Mouse (Mus musculus) heart, adult 10 weeks (tissue): Measurements from ENCODE around the gene Prl7d1. TPM values are rescaled to one million over a fixed set of nuclear protein-coding genes. Genes with fewer than 3 reads are reported as not detected.

Source experiments
- polyA plus RNA-seq: library from polyadenylated mRNA; stranded (reverse); fragments of 350-450 nt; fragmentation: Illumina TruSeq; extraction: RNeasy Lipid Tissue Mini Kit (QIAGEN cat#74804); gene quantifications from one replicate; pipeline ENCODE4 v1.2.3, GENCODE M21; 2014; ENCODE audit warnings: low read depth, low replicate concordance

Prl7d1 gene
- polyA plus RNA-seq, result not detected

GRCm38 (mm10) chr13:27716636-27717035 is at the start of gene Prl7d1:
Prl7d1 (minus strand) TSS chr13:27716736.

GRCm38 (mm10) chr13:27667936-27668335 is 48.6 kb downstream of the Prl7d1 start, which contains the start of gene Prl7a2:
Prl7a2 (minus strand) TSS chr13:27668036.

Other genes starting within 250 kb of the Prl7d1 start
- not detected for gene Prl8a8, start 203.5 kb downstream of the Prl7d1 start, polyA plus RNA-seq
- gene Prl8a9, start 152.1 kb downstream of the Prl7d1 start, polyA plus RNA-seq, result not detected
- gene Prl8a1, start 134.6 kb downstream of the Prl7d1 start, polyA plus RNA-seq, result not detected
- not detected for gene Prl7b1, start 106.2 kb downstream of the Prl7d1 start, polyA plus RNA-seq
- gene Prl7a1, start 74.2 kb downstream of the Prl7d1 start, polyA plus RNA-seq, result not detected
- gene Prl7a2, start 48.7 kb downstream of the Prl7d1 start, polyA plus RNA-seq, result not detected
- not detected for gene Prl7c1, start 64.1 kb upstream of the Prl7d1 start, polyA plus RNA-seq
- not detected for gene Prl2a1, start 84.9 kb upstream of the Prl7d1 start, polyA plus RNA-seq
- gene Prl2c1, start 132.6 kb upstream of the Prl7d1 start, polyA plus RNA-seq, result not detected